Mouse (Mus musculus): Measurements from ENCODE around the gene Sall1. TPM values are rescaled to one million over a fixed set of nuclear protein-coding genes. Genes with fewer than 3 reads are reported as not detected.

The Sall1 gene
- polyA plus RNA-seq, 1 experiment, result not detected

DNA sequence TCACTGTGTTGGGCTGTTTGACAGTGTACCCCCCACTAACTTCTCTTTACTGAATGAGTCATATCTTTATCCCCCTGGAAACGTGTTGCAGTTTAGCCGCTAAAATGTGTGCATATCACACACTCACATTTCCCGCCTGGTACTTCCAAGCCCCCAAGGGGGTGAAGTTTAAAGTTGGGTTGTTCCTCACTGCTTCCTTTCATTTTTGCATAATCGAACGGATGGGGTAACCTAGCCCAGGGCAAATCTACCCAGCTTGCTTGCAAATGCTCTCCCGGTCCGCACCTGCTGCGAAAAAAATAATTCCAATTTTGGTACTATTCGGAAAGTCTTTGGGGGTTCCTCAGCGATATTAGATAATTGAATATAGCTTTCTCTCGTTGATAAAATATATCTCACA is 38.2 kb downstream of the Sall1 start:
- H3K9me3 ChIP-seq, result peaks cover 8% of the 10 kb centered on the region; the same call in 1 of the 2 replicates
- H3K36me3 ChIP-seq (replicated peaks; ENCODE audit: low read length), result no peaks in the 10 kb centered on the region
- no peaks in the 10 kb centered on the region for H3K4me1 ChIP-seq
- TF ChIP-seq GATA1 (IDR thresholded peaks at IDR 0.05; ENCODE audit: borderline replicate concordance, low read length) (no peak), FLI1 (IDR thresholded peaks at IDR 0.05; ENCODE audit: low read length) (no peak)
- H3K4me3 ChIP-seq (replicated peaks), result no peak overlapping the region
- H3K27me3 ChIP-seq (replicated peaks), result peaks cover 31% of the 10 kb centered on the region

DNA sequence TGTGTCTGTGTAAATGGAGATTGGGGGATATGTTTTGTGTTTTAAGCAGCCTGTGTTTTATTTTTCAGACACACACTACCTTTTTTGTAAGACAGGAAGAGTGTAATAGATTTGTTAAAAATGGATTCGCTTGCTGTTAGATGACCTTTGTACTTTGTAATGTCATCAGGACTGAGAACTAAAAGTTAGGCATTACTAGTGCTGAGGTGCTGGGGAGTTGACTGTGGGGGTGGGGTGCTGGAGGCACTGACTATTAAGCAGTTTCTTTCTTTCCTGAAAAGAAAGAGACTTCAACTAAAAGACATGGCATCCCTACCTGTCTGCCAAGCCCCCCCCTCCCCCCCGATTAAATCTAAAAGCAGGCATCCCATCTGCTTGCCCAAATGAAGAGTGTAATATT is 39.9 kb downstream of the Sall1 start:
- Histone ChIP-seq H3K9me3 (peaks cover 6% of the 10 kb centered on the region; the same call in 1 of the 2 replicates), H3K36me3 (replicated peaks; ENCODE audit: low read length) (no peaks in the 10 kb centered on the region), H3K4me3 (replicated peaks) (no peak overlapping the region), H3K27me3 (replicated peaks) (peaks cover 31% of the 10 kb centered on the region), H3K4me1 (no peaks in the 10 kb centered on the region)
- TF ChIP-seq GATA1 (IDR thresholded peaks at IDR 0.05; ENCODE audit: borderline replicate concordance, low read length), result no peak
- no peak for TF ChIP-seq FLI1 (IDR thresholded peaks at IDR 0.05; ENCODE audit: low read length)

DNA sequence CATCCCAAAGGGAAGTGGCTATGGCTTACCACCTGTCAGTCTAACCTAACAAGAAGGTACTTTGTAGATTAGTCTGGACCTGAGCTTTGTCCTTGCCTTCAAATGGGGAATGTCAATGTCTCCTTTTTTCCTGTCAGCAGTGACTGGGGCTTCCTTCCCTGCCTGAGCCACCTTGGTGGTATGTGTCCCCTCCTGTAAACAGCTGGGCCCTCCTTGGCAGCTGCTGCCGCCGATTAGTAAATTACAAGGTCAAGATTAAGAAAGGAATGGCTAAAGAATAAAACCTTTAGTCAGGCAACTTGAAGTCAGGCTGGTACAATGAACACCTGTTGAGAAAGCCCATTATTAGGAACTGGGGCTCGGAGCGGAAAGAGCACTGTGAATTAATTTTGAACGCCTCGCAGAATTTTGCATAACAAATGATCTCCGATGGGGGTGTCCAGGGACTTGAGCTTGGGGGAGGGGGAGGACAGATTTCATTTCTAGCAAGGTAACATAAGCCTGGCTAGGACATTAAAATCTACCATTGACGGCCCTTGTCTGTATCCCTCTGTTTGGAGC is 40.5 kb downstream of the Sall1 start:
- Histone ChIP-seq H3K4me3 (replicated peaks) (no peak overlapping the region), H3K4me1 (no peaks in the 10 kb centered on the region), H3K9me3 (peaks cover 6% of the 10 kb centered on the region; the same call in 1 of the 2 replicates), H3K36me3 (replicated peaks; ENCODE audit: low read length) (no peaks in the 10 kb centered on the region), H3K27me3 (replicated peaks) (peaks cover 31% of the 10 kb centered on the region)
- TF ChIP-seq GATA1 (IDR thresholded peaks at IDR 0.05; ENCODE audit: borderline replicate concordance, low read length) (no peak), FLI1 (IDR thresholded peaks at IDR 0.05; ENCODE audit: low read length) (no peak)

DNA sequence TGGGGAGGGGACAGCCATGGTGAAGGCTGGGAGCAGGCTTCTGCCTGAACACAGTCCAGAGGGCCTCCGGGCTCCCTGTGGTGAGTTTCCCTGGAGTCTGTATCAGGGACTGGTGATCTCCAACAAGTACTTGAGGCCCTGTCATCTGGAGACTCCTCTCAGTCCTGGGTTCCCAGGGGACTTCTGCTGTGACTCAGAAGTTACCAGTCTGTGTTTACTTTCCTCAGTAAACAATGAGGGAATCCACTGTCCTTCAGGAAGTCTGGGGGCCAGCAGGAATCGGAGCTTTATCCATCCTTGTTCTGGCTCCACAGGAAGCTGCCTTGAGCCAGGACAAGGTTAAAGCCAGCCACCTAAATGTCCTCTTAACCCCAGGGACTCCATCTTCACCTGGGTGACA is 41.8 kb downstream of the Sall1 start:
- no peak overlapping the region for H3K4me3 ChIP-seq (replicated peaks)
- H3K4me1 ChIP-seq, result no peaks in the 10 kb centered on the region
- H3K36me3 ChIP-seq (replicated peaks; ENCODE audit: low read length), result no peaks in the 10 kb centered on the region
- peaks cover 20% of the 10 kb centered on the region for H3K27me3 ChIP-seq (replicated peaks)
- peaks cover 6% of the 10 kb centered on the region; the same call in 1 of the 2 replicates for H3K9me3 ChIP-seq
- TF ChIP-seq FLI1 (IDR thresholded peaks at IDR 0.05; ENCODE audit: low read length), result no peak
- TF ChIP-seq GATA1 (IDR thresholded peaks at IDR 0.05; ENCODE audit: borderline replicate concordance, low read length), result no peak

DNA sequence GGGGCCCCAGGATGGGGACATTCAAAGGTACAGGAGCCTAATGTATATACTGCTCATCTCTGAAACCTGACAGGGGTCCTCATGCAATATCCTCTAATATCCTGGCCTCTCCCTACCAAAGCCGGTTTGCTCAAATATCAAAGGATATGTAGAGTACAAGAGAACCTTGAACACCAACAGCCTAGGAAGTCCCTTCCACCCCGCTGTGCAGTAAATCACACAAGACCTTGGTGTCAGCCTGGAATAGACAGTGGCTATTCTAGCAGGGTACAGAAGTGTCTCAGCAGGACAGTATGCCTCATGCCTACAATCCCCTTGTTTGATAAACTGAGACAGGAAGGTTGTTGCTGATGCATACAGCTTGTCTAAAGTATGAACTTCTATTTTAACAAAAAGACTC is 46.7 kb downstream of the Sall1 start:
- Histone ChIP-seq H3K9me3 (peaks cover 6% of the 10 kb centered on the region; the same call in 1 of the 2 replicates), H3K27me3 (replicated peaks) (no peaks in the 10 kb centered on the region), H3K4me3 (replicated peaks) (no peak overlapping the region), H3K4me1 (no peaks in the 10 kb centered on the region), H3K36me3 (replicated peaks; ENCODE audit: low read length) (no peaks in the 10 kb centered on the region)
- TF ChIP-seq FLI1 (IDR thresholded peaks at IDR 0.05; ENCODE audit: low read length), result no peak
- no peak for TF ChIP-seq GATA1 (IDR thresholded peaks at IDR 0.05; ENCODE audit: borderline replicate concordance, low read length)

DNA sequence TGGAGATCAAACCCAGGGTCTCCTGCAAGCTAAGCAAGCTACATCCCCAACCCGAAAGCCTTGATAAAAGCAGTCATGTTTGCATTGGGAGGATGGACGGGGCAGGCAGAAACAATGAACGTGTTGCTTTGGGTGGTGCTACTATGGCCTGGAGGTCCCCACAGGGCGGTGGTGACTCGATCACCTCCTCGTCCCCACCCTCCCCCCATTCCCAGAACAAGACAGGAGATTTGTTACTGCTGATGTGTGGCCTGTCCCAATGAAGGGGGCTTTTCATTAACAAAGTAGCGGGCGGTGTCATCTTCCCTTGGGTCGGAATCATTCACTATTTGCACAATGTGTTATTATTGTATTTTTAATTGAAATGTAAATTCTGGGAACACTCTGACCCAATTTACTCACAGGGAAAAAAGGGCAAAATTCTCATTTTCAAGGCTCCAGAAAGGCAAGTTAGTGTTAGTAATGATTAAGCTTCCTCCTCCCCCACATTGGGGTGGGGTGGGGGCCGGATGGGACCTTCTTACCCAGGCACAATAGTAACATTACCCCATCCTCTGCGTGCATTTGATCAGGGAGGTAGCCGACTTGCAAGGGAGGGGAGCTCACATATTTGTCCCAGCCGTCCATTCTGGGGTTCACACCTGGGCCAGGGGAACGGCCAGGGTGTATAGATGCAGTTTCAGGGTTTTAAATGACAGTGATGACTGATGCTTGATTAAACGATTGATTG is 52.0 kb downstream of the Sall1 start:
- no peaks in the 10 kb centered on the region for H3K27me3 ChIP-seq (replicated peaks)
- H3K4me1 ChIP-seq, result no peaks in the 10 kb centered on the region
- no peaks in the 10 kb centered on the region for H3K36me3 ChIP-seq (replicated peaks; ENCODE audit: low read length)
- no peak for TF ChIP-seq GATA1 (IDR thresholded peaks at IDR 0.05; ENCODE audit: borderline replicate concordance, low read length)
- TF ChIP-seq FLI1 (IDR thresholded peaks at IDR 0.05; ENCODE audit: low read length), result no peak
- no peak overlapping the region for H3K4me3 ChIP-seq (replicated peaks)
- H3K9me3 ChIP-seq, result 0 out of 2 replicates have a peak, but pooled peaks cover 12% of the 10 kb centered on the region

DNA sequence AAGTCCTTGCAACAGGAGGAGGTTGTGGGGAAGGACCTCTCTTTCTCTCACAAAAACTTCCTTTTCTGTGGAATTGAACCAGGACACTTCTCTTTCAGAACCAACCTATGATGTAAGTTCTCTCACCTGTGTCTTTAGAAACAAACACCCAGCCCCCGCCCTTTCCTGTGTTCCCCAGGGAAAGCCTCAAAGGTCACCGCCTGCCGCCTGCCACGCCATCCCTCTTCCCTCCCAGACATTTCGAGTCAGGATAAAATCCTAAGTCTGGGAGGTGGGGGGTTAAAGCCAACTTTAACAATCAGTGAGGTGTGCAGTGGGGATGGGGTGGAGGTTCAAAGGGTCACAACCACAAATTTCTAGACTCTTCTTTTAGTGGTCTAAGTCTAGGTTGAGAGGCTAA is 52.8 kb downstream of the Sall1 start:
- H3K9me3 ChIP-seq, result 0 out of 2 replicates have a peak, but pooled peaks cover 12% of the 10 kb centered on the region
- H3K4me1 ChIP-seq, result no peaks in the 10 kb centered on the region
- TF ChIP-seq FLI1 (IDR thresholded peaks at IDR 0.05; ENCODE audit: low read length) (no peak), GATA1 (IDR thresholded peaks at IDR 0.05; ENCODE audit: borderline replicate concordance, low read length) (no peak)
- no peaks in the 10 kb centered on the region for H3K36me3 ChIP-seq (replicated peaks; ENCODE audit: low read length)
- H3K27me3 ChIP-seq (replicated peaks), result no peaks in the 10 kb centered on the region
- no peak overlapping the region for H3K4me3 ChIP-seq (replicated peaks)

DNA sequence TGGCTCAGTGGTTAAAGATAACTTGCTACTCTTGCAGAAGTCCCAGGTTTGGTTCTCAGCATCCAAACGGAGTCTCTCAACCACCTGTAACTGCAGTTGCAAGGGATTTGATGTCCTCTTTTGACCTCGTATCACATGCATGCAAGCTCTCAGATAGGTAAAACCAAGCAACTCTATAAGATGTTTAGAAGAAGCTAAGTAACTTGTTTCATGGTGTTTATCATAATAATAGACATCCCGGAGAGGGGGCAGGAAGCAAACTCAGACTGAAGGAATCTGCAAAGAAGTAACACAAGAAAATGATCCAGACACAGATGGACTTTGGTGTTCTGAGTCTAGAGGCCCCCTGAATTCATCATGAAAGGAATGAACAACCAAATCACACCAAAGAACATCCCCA is 55.0 kb downstream of the Sall1 start:
- no peaks in the 10 kb centered on the region for H3K4me1 ChIP-seq
- no peaks in the 10 kb centered on the region for H3K36me3 ChIP-seq (replicated peaks; ENCODE audit: low read length)
- TF ChIP-seq FLI1 (IDR thresholded peaks at IDR 0.05; ENCODE audit: low read length) (no peak), GATA1 (IDR thresholded peaks at IDR 0.05; ENCODE audit: borderline replicate concordance, low read length) (no peak)
- no peak overlapping the region for H3K4me3 ChIP-seq (replicated peaks)
- H3K27me3 ChIP-seq (replicated peaks), result no peaks in the 10 kb centered on the region
- H3K9me3 ChIP-seq, result peaks cover 23% of the 10 kb centered on the region; the same call in 1 of the 2 replicates

DNA sequence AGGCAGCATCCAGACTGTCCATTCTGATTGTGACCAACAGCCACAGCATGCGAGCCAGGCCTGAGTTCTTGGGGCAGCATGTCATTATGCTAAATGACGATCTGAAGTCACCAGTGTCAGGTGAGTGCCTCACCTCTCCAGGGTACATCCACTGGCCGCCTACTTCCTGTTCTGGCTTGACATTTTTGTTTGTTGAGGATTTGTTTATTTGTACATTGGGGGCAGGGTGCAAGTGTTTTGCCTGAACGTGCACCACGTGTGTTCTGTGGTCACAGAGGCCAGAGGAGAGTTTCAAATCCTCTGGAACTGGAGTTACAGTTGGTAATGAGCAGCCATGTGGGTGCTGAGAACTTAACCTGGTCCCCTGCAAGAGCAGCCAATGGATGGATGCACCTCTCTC is 60.5 kb downstream of the Sall1 start:
- peaks cover 22% of the 10 kb centered on the region; the same call in 1 of the 2 replicates for H3K9me3 ChIP-seq
- no peak for TF ChIP-seq GATA1 (IDR thresholded peaks at IDR 0.05; ENCODE audit: borderline replicate concordance, low read length)
- TF ChIP-seq FLI1 (IDR thresholded peaks at IDR 0.05; ENCODE audit: low read length), result no peak
- no peak overlapping the region for H3K4me3 ChIP-seq (replicated peaks)
- no peaks in the 10 kb centered on the region for H3K4me1 ChIP-seq
- no peaks in the 10 kb centered on the region for H3K36me3 ChIP-seq (replicated peaks; ENCODE audit: low read length)
- no peaks in the 10 kb centered on the region for H3K27me3 ChIP-seq (replicated peaks)
